8 mouse cellular contexts compared by ENCODE assay signal in the genomic region with DNA sequence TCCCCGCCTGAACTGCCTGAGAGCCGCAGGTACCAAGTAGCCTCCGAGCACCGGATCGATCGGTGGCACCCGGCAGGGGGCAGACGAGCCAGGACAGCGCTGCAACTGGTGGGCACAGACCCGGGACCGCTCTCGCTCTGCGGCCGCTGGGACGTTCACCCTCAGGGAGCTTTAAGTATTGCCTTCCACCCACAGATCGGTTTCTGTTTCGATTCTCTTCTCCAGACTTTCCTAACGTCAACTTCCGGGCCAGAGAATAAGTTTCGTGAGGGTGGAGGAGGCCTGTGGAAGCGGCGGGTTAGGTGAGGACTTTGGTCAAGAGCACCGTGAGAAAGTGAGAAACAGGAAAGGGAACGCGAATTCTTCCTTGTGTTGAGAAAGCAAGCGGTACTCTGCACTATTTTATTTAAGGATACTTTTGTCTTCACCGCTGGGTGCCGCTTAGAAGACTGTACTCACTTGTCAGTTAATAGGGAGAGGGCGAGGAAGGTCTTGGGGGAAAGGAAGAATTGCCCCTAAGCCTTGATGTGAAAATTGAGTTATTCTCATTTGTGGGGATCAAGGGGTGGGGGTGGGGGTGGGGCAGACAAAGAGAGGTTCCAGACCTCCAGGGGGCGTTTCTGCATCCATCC. TPM values are rescaled to one million over a fixed set of nuclear protein-coding genes. Genes with fewer than 3 reads are reported as not detected.
DNase-seq lines count a peak whose midpoint lies in the region; ATAC-seq and TF ChIP-seq lines count a peak whose summit lies in the region.

Gene Ifih1, minus strand, starts transcription at position 242 of the 632 bp plus-strand sequence.

- no peaks in the 10 kb centered on the region for H3K36me3 ChIP-seq in liver, embryonic 14.5 days (replicated peaks; ENCODE audit: control insufficient read depth, insufficient read depth, low read depth)

- WGBS in liver, embryonic 14.5 days (ENCODE audit: insufficient replicate concordance), result under 1% methylated on average over 30 of the region's 30 CpGs

- peaks cover 7 to 9% of the 10 kb centered on the region in 2 experiments for H3K4me1 ChIP-seq in liver, embryonic 14.5 days (replicated peaks; ENCODE audit: control insufficient read depth in 2 of 2, insufficient read depth in 2 of 2, low read length in 1 of 2)

- peak within 1 kb of the TSS; percentile 64 to 70 for H3K4me3 ChIP-seq in liver, embryonic 14.5 days (ENCODE audit: insufficient read depth in 1 of 2, low read depth in 2 of 2, low read length in 2 of 2)

- ATAC-seq in inflammation-experienced regulatory T-cells, adult 6 months, result peak; percentile 84
- ATAC-seq in liver, embryonic 14.5 days (ENCODE audit: insufficient read depth), result peak; percentile 86

- DNase-seq in cerebellum, adult 18-20 months, result peak; percentile 9 to 15
- DNase-seq in cerebellum, adult 11-12 months, result no peak
- DNase-seq in cerebellum, postnatal 14 days, result peak; percentile 21 to 27
- peak; percentile 40 for DNase-seq in gastrocnemius, postnatal 25 days
- DNase-seq in liver, embryonic 14.5 days (ENCODE audit: low read depth in 3 of 3, low spot score in 3 of 3), result peak; percentile 42 to 65 (median 44)
- DNase-seq in natural killer cell, adult 2 months (ENCODE audit: low spot score in 2 of 2), result peak; percentile 67 to 77
- peak; percentile 77 for DNase-seq in testis, postnatal 10 days (ENCODE audit: low spot score)

- H3K4me2 ChIP-seq in liver, embryonic 14.5 days (ENCODE audit: low read depth), result peak within 1 kb of the TSS; percentile 87

- no peaks in the 10 kb centered on the region for H3K27me3 ChIP-seq in liver, embryonic 14.5 days (ENCODE audit: control insufficient read depth, insufficient read depth, low read length)

- H3K27ac ChIP-seq in liver, embryonic 14.5 days, result peak within 1 kb of the TSS; percentile 65

- peak within 1 kb of the TSS; percentile 79 for H3K9ac ChIP-seq in liver, embryonic 14.5 days (replicated peaks)

- H3K9me3 ChIP-seq in liver, embryonic 14.5 days (ENCODE audit: control insufficient read depth, low read length), result no peaks in the 10 kb centered on the region

- no peak for TF ChIP-seq EP300 in liver, embryonic 14.5 days (IDR thresholded peaks at IDR 0.05; ENCODE audit: low read depth)

- TF ChIP-seq CTCF in liver, embryonic 14.5 days (IDR thresholded peaks at IDR 0.05; ENCODE audit: low read depth), result peak; percentile 83

RNA-seq across cellular contexts. Expression of gene Ifih1, which starts in this region (rescaled TPM):
- 1 to 10 TPM; 2.1 to 4.0 TPM for total RNA-seq in gastrocnemius, postnatal 25 days (2021)
- 10 to 100 TPM; 29.8 to 42.5 (median 29.8) TPM for polyA plus RNA-seq in inflammation-experienced regulatory T-cells, adult 6 months (2017; shearing (Covaris generic))
- polyA plus RNA-seq in liver, embryonic 14.5 days (2012; rRNA removed), result 0.83 and 1.5 TPM in 2 replicates
- polyA plus RNA-seq in liver, embryonic 14.5 days (2014; fragmentation: Nextera tagmentation; extraction: Ambion mirVana), result 2.9 and 4.0 TPM in 2 replicates

Comparison
In these comparisons a context has a peak if more than half of its experiments do, and no peak if none do; other contexts are left out.
1. RNA of gene Ifih1 (polyA plus RNA-seq): 29.8 to 42.5 TPM in inflammation-experienced regulatory T-cells, adult 6 months; 0.83 to 4.0 TPM in liver, embryonic 14.5 days; every median in the first group is over 4 times any median in the second.